Mouse (Mus musculus) colon, adult 2 months (tissue): Measurements from ENCODE around the gene Cd209f. TPM values are rescaled to one million over a fixed set of nuclear protein-coding genes. Genes with fewer than 3 reads are reported as not detected.

Experiments
- polyA plus RNA-seq: library from polyadenylated mRNA; depleted of rRNA; stranded (reverse); fragments of >200 nt; gene quantifications from 2 replicates; pipeline ENCODE4 v1.2.3, GENCODE M21; 2012; rRNA removed

Cd209f gene
- 0.89 and 4.1 TPM in 2 replicates for polyA plus RNA-seq

GRCm38 (mm10) chr8:4105735-4106134 lies at the start of gene Cd209f:
TSS of gene Cd209f (minus strand) at chr8:4105835.

GRCm38 (mm10) chr8:4133798-4134197 lies 28.2 kb upstream of the Cd209f start, which contains the start of gene Cd209g:
TSS of gene Cd209g (plus strand) at chr8:4134098.

Other genes with a start within 250 kb of the Cd209f start
- 0.30 TPM in 1 of 2 replicates, not detected in the other for gene Cd209d, start 227.3 kb downstream of the Cd209f start, polyA plus RNA-seq
- 0.07 and 0.67 TPM in 2 replicates for gene Cd209b, start 179.0 kb downstream of the Cd209f start, polyA plus RNA-seq
- gene Cd209c, start 151.1 kb downstream of the Cd209f start, polyA plus RNA-seq: 0.34 TPM in 1 of 2 replicates, not detected in the other
- 3.0 and 3.8 TPM in 2 replicates for gene Cd209g, start 28.3 kb upstream of the Cd209f start, polyA plus RNA-seq
- gene Evi5l, start 60.7 kb upstream of the Cd209f start, polyA plus RNA-seq: 16.9 and 18.5 TPM in 2 replicates
- 0.51 and 2.1 TPM in 2 replicates for gene Prr36, start 111.6 kb upstream of the Cd209f start, polyA plus RNA-seq
- 4.3 and 8.4 TPM in 2 replicates for gene Lrrc8e, start 121.0 kb upstream of the Cd209f start, polyA plus RNA-seq
- 31.5 and 42.3 TPM in 2 replicates for gene Map2k7, start 132.9 kb upstream of the Cd209f start, polyA plus RNA-seq
- gene Gm49320, start 133.0 kb upstream of the Cd209f start, polyA plus RNA-seq: 1.3 and 2.4 TPM in 2 replicates
- 34.6 and 89.3 TPM in 2 replicates for gene Tgfbr3l, start 142.4 kb upstream of the Cd209f start, polyA plus RNA-seq
- 36.8 and 36.9 TPM in 2 replicates for gene Snapc2, start 147.2 kb upstream of the Cd209f start, polyA plus RNA-seq
- 26.2 and 39.8 TPM in 2 replicates for gene Ctxn1, start 153.4 kb upstream of the Cd209f start, polyA plus RNA-seq
- 63.2 and 73.9 TPM in 2 replicates for gene Timm44, start 170.1 kb upstream of the Cd209f start, polyA plus RNA-seq
- 2.9 and 4.3 TPM in 2 replicates for gene Ccl25, start 219.4 kb upstream of the Cd209f start, polyA plus RNA-seq
- 25.2 and 28.0 TPM in 2 replicates for gene Elavl1, start 219.6 kb upstream of the Cd209f start, polyA plus RNA-seq